Mouse (Mus musculus) liver, postnatal 0 days (tissue): ENCODE results near the gene Dpm1. TPM values are rescaled to one million over a fixed set of nuclear protein-coding genes. Genes with fewer than 3 reads are reported as not detected.
A peak's percentile ranks its signal among the peaks of the same experiment; 100 is the strongest.

ENCODE experiments used
- ATAC-seq: fragments of 200-750 bp; cut with Nextera tagmentation; 2 replicates; pipeline ENCODE4 v1.8.0; 2017; ENCODE audit warnings: mild to moderate bottlenecking, moderate library complexity
- DNase-seq: peaks from one replicate; pipeline ENCODE4 v3.0.0-alpha.2; 2016
- H3K27ac ChIP-seq: fragments of 300-500 bp; sonication (generic); 2 replicates; pipeline ENCODE4 v1.5.1; 2014; ENCODE audit warnings: antibody characterized with exemption, moderate library complexity, mild to moderate bottlenecking, low read depth
- H3K27me3 ChIP-seq: fragments of 300-500 bp; sonication (generic); 2 replicates; pipeline ENCODE4 v1.6.1; 2014; ENCODE audit warnings: low read length, control low read depth, mixed read lengths; ENCODE audit not compliant: insufficient read depth
- H3K36me3 ChIP-seq: fragments of 300-500 bp; sonication (generic); replicated peaks from 2 replicates; pipeline ENCODE4 v1.6.1; 2014; ENCODE audit warnings: mild to moderate bottlenecking, control low read depth, low read length, moderate library complexity, mixed read lengths; ENCODE audit not compliant: insufficient read depth
- H3K4me1 ChIP-seq: fragments of 300-500 bp; sonication (generic); 2 replicates; pipeline ENCODE4 v1.6.1; 2014; ENCODE audit warnings: antibody characterized with exemption, mild to moderate bottlenecking, control low read depth; ENCODE audit not compliant: insufficient read depth
- H3K4me2 ChIP-seq: fragments of 300-500 bp; sonication (generic); 2 replicates; pipeline ENCODE4 v1.6.1; 2014; ENCODE audit warnings: low read depth, mild to moderate bottlenecking, low read length, moderate library complexity, mixed read lengths
- H3K4me3 ChIP-seq: fragments of 300-500 bp; sonication (generic); 2 replicates; pipeline ENCODE4 v1.5.1; 2014; ENCODE audit warnings: low read depth, low read length
- H3K9ac ChIP-seq: fragments of 300-500 bp; sonication (generic); replicated peaks from 2 replicates; pipeline ENCODE4 v1.6.1; 2014; ENCODE audit warnings: mild to moderate bottlenecking, moderate library complexity
- H3K9me3 ChIP-seq: fragments of 300-500 bp; sonication (generic); 2 replicates; pipeline ENCODE4 v1.6.1; 2016; ENCODE audit warnings: mild to moderate bottlenecking, control low read depth, low read length, mixed read lengths
- CTCF ChIP-seq: sonication (generic); IDR thresholded peaks from 2 replicates; pipeline ENCODE4 v1.5.1; 2016; ENCODE audit warnings: antibody characterized with exemption, low read depth
- EP300 ChIP-seq: IDR thresholded peaks from 2 replicates; pipeline ENCODE4 v1.6.1; 2016; ENCODE audit warnings: antibody characterized with exemption, low read depth, mild to moderate bottlenecking
- WGBS: fragments of 180-500 bp; shearing (Covaris S2); extraction: QIAGEN DNeasy Blood & Tissue Kit; methylation state at CpG from one replicate; pipeline ENCODE4 v1.1.7; 2014; ENCODE audit not compliant: insufficient replicate concordance; 5-methylcytosine and 5-hydroxymethylcytosine counted together
- polyA plus RNA-seq: library from polyadenylated mRNA; unstranded; fragments of >200 nt; fragmentation: Nextera tagmentation; extraction: Ambion mirVana; gene quantifications from 2 replicates; pipeline ENCODE4 v1.2.1, GENCODE M21; 2015

Dpm1 gene
- polyA plus RNA-seq, 1 experiment from 2014 or later = 87.3 TPM

- Histone ChIP-seq H3K9ac (peak overlapping the region; percentile 41), H3K4me2 (peak overlapping the region; percentile 77), H3K36me3 (no peaks in the 10 kb centered on the region), H3K27ac (peak overlapping the region; percentile 77), H3K4me3 (peak overlapping the region; percentile 39), H3K27me3 (no peaks in the 10 kb centered on the region), H3K9me3 (no peaks in the 10 kb centered on the region), H3K4me1 (peaks cover 23% of the 10 kb centered on the region)
- ATAC-seq (peak; percentile 16), DNase-seq (no peak)
- WGBS = 12% methylated on average over 9 of the region's 9 CpGs
- no peak for TF ChIP-seq EP300
- TF ChIP-seq CTCF = no peak
Measured at GRCm38 (mm10) chr2:168169800-168170113, 60.6 kb downstream of the Dpm1 start.

- 64% methylated on average over 9 of the region's 9 CpGs for WGBS
- ATAC-seq (peak; percentile 22; the same call in 1 of the 2 replicates), DNase-seq (peak; percentile 36)
Measured at GRCm38 (mm10) chr2:168168892-168169799, 61.2 kb downstream of the Dpm1 start.

GRCm38 (mm10) chr2:168167781-168168180, 62.6 kb downstream of the Dpm1 start:
- DNase-seq (no peak), ATAC-seq (no peak)
- no peak overlapping the region for H3K4me2 ChIP-seq
- no peak overlapping the region for H3K27ac ChIP-seq
- H3K4me3 ChIP-seq = no peak overlapping the region
- H3K4me1 ChIP-seq = peaks cover 23% of the 10 kb centered on the region
- TF ChIP-seq EP300 (no peak), CTCF (no peak)
- WGBS = 65% methylated on average over 3 of the region's 3 CpGs
- no peaks in the 10 kb centered on the region for H3K9me3 ChIP-seq
- no peak overlapping the region for H3K9ac ChIP-seq
- no peaks in the 10 kb centered on the region for H3K27me3 ChIP-seq
- no peaks in the 10 kb centered on the region for H3K36me3 ChIP-seq

More at GRCm38 (mm10) chr2:168168892-168169799, 61.2 kb downstream of the Dpm1 start:
- H3K9ac ChIP-seq = peak overlapping the region; percentile 41
- H3K27ac ChIP-seq = peak overlapping the region; percentile 77
- H3K4me1 ChIP-seq = peaks cover 23% of the 10 kb centered on the region
- peak overlapping the region; percentile 39 for H3K4me3 ChIP-seq
- H3K27me3 ChIP-seq = no peaks in the 10 kb centered on the region
- no peaks in the 10 kb centered on the region for H3K9me3 ChIP-seq
- H3K4me2 ChIP-seq = peak overlapping the region; percentile 77
- no peaks in the 10 kb centered on the region for H3K36me3 ChIP-seq
- no peak for TF ChIP-seq CTCF
- no peak for TF ChIP-seq EP300

GRCm38 (mm10) chr2:168166750-168167460, 63.5 kb downstream of the Dpm1 start:
- H3K27ac ChIP-seq = no peak overlapping the region

GRCm38 (mm10) chr2:168161978-168162377, 68.4 kb downstream of the Dpm1 start:
- H3K4me1 ChIP-seq = peaks cover 24% of the 10 kb centered on the region
- no peaks in the 10 kb centered on the region for H3K36me3 ChIP-seq
- ATAC-seq = no peak
- DNase-seq = no peak
- no peaks in the 10 kb centered on the region for H3K9me3 ChIP-seq
- 0 out of 2 replicates have a peak, but pooled peaks cover 4% of the 10 kb centered on the region for H3K27me3 ChIP-seq
- TF ChIP-seq CTCF = no peak
- no peak for TF ChIP-seq EP300
- 4% methylated on average over 14 of the region's 14 CpGs for WGBS
- peak overlapping the region; percentile 48 for H3K9ac ChIP-seq
- no peak overlapping the region for H3K27ac ChIP-seq
- H3K4me2 ChIP-seq = peak overlapping the region; percentile 55
- H3K4me3 ChIP-seq = peak overlapping the region; percentile 31; the same call in 1 of the 2 replicates

More at GRCm38 (mm10) chr2:168166750-168167460, 63.5 kb downstream of the Dpm1 start:
- no peak for TF ChIP-seq EP300
- no peak for TF ChIP-seq CTCF
- H3K4me1 ChIP-seq = peaks cover 30% of the 10 kb centered on the region
- H3K9ac ChIP-seq = no peak overlapping the region
- ATAC-seq = no peak
- WGBS = 59% methylated on average over 21 of the region's 21 CpGs
- H3K4me3 ChIP-seq = no peak overlapping the region
- H3K9me3 ChIP-seq = no peaks in the 10 kb centered on the region
- H3K36me3 ChIP-seq = no peaks in the 10 kb centered on the region
- H3K27me3 ChIP-seq = 0 out of 2 replicates have a peak, but pooled peaks cover 4% of the 10 kb centered on the region
- DNase-seq = peak; percentile 53
- H3K4me2 ChIP-seq = no peak overlapping the region

GRCm38 (mm10) chr2:168161514-168161971, 68.8 kb downstream of the Dpm1 start:
- Histone ChIP-seq H3K9ac (peak overlapping the region; percentile 48), H3K36me3 (no peaks in the 10 kb centered on the region), H3K27ac (0 out of 2 replicates have a peak overlapping the region, but pooled peaks have one; percentile 7), H3K27me3 (0 out of 2 replicates have a peak, but pooled peaks cover 4% of the 10 kb centered on the region), H3K4me1 (peaks cover 24% of the 10 kb centered on the region), H3K9me3 (no peaks in the 10 kb centered on the region), H3K4me3 (peak overlapping the region; percentile 31; the same call in 1 of the 2 replicates), H3K4me2 (peak overlapping the region; percentile 55)
- 9% methylated on average over 11 of the region's 11 CpGs for WGBS
- DNase-seq = no peak
- TF ChIP-seq EP300 (no peak), CTCF (no peak)
- no peak for ATAC-seq
